Mouse (Mus musculus) liver, postnatal 0 days (tissue): ENCODE data around the gene Hpcal1.

ENCODE experiments used
- CTCF ChIP-seq: sonication (generic); IDR thresholded peaks from 2 replicates; pipeline ENCODE4 v1.5.1; 2016; ENCODE audit warnings: antibody characterized with exemption, low read depth
- EP300 ChIP-seq: IDR thresholded peaks from 2 replicates; pipeline ENCODE4 v1.6.1; 2016; ENCODE audit warnings: antibody characterized with exemption, low read depth, mild to moderate bottlenecking

GRCm38 (mm10) chr12:17722452-17723181, 32.0 kb downstream of the Hpcal1 start:
- TF ChIP-seq CTCF (no peak), EP300 (no peak)
